Mouse (Mus musculus): Measurements from ENCODE around the gene Syn2.
A peak's percentile ranks its signal among the peaks of the same experiment; 100 is the strongest.

The Syn2 gene

DNA sequence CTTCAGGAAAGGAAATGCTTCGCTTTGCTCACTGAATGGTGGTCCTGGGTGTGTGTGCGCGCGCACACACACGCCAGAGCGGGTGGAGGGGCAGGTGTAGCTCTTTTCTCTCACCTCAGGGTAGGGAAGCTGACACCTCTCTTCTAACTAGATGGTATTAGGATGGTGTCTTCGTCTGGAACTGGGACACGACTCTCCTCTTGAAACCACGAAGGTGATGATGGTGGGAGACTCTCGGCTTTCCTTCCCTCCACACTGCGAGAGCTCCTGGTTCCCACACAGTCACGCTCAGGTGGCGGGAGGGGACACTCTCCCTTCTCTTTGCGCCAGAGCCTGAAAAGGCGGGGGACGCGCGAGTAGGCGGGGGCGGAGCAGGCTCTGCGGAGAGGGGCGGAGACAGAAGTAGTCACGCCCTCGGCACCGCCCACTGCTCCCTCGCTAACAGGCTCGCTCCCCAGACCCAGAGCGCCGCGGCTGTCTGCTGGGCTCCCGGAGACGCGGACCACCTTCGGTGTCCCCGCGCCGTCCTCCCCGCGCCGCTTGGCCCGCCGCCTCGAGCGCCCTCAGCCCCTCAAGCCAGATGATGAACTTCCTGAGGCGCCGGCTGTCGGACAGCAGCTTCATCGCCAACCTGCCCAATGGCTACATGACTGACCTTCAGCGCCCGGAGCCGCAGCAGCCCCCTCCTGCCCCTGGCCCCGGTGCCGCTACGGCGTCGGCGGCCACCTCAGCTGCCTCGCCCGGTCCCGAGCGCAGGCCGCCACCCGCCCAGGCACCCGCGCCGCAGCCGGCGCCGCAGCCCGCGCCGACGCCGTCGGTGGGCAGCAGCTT lies at the start of gene Syn2:
Gene Syn2, plus strand, starts transcription at position 402 of the 831 bp plus-strand sequence.
- DNase-seq (ENCODE audit: low spot score) = peak; percentile 92

DNA sequence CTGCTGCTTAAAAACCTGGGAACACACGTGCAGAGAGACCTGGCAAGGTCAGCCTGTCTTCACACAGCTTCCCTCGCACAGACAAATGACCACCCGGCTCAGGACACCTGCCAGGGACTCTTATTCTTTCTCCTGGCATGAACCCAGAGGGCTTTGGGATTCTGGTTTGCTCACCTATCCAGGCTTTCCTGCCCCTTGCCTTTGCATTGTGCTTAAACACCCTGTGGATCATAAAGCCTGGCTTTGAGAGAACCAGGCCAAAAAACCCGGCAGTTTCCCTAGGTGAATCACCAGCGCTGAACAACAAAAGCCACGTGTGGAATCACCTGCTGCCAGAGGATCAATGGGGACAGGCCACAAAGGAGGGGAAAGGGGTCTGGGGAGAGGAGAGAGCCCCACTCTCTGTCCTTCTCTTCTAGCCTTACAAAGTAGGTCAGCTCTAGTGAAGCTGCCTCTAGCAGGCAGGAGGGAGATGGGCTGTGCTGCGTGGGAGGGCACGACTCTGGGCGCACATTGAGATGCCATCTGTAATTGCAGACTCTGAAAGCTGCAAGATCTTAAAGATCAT lies 49.3 kb upstream of the Syn2 start:
- peak; percentile 79 for DNase-seq (ENCODE audit: low spot score)

DNA sequence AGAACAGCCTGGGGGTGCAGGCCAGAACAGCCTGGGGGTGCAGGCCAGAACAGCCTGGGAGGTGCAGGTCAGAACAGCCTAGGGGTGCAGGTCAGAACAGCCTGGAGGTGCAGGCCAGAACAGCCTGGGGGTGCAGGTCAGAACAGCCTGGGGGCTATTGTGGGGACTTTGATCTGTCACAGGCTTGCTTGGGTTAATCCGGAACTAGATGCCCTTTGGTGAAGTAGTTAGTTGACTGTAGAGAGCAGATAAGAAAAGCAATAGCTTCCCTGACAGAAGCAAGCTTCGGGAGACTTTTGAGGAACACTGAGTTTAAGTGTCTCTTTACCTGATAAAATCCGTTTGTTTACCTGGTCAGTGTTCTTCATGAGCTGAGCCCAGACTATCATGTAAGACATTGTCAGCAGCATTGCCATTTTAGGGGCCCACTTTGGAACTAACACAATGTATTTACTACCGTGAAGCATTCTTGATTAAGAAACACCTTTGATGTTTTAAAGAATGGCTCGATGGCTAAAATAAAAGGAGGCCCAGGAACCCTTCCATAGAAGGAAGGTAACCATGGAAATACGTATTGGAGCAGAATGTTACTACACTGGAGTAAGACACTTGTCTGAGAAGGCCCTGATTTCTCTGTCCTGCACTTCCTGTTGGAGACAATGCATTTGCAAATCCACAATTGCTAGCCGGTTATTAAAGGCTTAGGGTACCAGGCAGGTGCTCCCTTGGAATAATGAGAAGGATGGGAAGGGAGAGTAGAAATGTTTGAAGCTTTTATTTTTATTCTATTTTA lies 46.2 kb upstream of the Syn2 start:
- no peak for DNase-seq (ENCODE audit: low spot score)

DNA sequence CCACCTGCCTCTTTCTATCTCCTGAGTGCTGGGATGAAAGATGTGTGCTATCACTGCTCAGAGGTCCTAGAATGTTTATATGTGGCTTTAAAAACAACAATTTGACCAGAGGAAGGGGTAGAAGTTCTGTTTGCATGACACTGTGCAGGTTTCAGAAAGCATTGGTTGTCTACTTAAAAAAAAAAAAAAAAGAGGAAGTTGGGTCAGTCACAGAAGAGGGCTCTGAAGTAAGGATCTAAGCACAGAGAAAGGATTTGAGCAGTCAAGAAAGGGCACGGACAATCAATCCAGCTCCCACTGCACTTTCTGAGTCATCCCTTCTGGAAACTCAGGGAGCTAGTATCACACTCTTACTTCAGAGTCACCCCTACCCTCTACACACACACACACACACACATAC lies 43.0 kb upstream of the Syn2 start:
- no peak for DNase-seq (ENCODE audit: low spot score)

DNA sequence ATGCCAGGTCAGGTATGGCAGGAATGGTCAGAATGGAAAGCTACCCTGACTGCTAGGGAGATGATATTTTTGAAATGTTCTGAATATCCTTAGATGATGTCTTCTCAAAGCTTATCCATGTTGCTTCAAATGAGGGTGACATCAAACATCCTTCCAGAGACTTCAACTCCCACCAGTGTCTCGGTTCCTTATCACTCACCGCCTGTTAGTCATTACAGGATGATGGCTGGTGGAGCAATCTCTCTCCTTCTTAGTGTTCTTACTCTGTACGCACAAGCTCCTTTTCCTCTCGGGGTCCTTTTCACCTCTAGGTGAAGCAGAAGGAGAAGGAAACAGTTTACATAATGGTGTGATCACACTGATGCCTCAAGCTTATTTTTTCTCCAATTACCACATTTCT lies 32.2 kb upstream of the Syn2 start:
- no peak for DNase-seq (ENCODE audit: low spot score)

DNA sequence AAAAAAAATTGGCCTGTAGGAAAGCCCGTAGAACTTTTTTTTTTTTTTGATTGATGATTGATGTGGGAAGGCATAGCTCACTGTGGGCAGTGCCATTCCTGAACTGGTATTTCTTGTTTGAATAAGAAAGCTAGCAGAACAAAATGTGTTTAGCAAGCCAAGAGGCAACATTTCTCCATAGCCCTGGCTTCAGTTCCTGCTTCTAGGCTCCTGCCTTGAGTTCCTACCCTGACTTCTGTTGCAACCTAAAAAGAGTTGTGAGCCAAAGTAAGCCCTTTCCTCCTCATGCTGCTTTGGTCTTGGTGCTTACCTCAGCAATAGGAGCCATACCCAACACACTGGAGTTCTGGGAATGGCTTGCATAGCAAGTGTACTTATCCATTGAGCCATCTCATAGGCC lies 23.3 kb upstream of the Syn2 start:
- DNase-seq (ENCODE audit: low spot score) = no peak

DNA sequence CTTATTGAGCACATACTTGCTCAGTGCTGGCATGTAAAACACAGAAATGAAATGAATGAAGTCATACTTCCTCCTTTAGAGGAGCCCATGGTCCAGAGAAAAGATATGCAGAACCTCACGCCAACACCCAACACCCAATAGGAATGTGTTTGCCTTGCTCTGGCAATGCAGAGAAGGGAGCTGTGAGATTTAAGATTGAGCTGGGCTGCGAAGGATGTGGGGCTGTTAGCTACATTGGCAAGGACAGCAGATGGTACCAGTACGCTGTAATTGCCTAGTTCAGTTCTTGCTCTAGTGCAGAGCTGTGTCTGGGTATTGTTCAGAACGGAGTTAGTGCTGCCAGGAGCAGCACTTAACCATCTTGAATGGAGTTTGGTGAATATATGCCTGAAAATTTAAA lies 12.5 kb upstream of the Syn2 start:
- DNase-seq (ENCODE audit: low spot score) = peak; percentile 51

DNA sequence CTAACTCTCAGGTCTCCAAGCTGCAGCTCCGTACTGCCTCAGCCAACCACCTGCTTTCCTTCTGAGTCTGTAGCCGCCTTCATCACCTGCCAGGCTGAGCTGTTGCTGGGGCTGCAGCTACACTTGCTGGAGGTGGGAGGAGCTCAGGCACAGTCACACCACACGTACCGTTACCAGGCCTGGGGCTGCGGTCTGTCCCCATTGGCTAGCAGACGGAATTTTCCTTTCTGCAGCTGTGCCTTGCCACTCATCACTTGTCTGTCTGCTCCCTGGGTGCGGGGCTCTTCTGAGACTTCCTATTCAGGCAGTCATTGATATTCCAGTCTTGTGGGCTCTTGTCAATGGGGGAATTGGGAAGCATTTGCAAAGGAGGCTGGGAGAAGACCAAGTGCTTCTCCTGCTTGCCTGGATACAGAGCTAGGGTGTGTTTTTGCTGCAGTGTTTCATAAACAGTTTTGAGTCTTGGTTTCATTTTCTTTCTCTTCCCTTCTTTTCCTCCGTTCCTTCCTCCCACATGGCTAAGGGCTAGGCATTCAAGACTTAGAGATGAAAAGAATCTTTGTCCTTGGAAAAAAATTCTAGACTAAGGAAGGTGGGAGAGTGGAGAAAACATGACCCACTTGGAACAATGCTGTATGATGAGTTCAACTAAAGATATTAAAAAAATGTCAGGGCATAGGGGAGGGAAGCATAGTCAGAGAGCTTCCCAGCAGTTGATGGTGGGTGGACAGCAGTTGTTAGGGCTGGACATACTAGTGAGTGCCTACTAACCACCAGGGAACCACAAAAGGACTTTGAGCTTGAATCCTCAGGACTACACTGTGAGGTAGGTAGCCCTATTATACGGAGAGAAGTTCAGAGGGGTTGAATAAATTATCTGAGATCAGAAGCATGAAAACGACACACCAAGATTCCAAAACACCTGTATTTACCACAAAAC lies 11.2 kb upstream of the Syn2 start:
- DNase-seq (ENCODE audit: low spot score) = peak; percentile 67

DNA sequence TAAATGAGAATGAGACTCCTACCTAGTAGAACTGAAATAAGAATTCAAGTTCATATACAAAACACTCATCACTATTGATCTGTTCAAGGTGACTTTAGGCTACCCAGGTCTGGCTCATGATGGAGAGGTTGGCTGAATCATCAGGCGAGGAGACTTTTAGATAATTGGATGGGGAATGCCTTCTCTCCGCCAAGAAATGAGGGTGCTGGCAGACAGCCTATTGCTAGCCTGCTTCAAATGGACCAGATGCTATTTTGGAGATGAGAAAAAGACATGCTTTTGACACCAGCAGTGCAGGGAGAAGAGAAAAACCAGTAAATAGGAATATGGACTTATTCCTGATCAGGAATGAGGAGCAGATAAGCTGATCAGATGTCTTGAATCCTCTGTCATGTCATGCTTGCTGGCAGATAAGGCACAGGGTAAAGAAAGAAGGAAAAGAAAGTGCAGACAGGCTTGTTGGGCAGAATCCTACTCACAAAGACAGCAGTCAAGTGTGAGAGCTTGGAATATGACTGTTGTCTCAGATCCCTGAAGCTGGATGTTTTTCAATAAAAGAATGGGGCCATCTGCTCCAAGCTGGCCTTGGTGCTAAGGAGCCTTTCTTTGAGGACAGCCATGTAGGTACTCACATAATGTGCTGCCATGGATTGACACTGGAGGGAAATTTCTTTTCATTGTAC lies 9.9 kb upstream of the Syn2 start:
- DNase-seq (ENCODE audit: low spot score) = peak; percentile 72

DNA sequence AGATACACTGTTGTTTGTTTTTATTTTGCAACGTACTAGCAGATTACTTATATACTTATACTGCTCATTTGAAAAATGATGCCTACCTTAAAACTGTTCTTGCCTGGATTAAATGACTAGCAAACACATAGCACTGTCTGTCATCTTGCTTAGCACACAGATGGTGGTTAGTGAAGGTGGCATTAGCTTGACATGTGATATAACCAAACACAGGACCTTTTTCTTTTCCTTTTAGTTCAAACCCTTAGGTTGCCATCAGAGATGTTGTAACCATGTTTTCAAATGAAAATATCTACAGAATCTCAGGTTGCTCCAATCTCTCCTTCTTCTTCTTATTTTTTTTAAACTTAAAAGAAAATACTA lies 9.4 kb upstream of the Syn2 start:
- DNase-seq (ENCODE audit: low spot score) = no peak

DNA sequence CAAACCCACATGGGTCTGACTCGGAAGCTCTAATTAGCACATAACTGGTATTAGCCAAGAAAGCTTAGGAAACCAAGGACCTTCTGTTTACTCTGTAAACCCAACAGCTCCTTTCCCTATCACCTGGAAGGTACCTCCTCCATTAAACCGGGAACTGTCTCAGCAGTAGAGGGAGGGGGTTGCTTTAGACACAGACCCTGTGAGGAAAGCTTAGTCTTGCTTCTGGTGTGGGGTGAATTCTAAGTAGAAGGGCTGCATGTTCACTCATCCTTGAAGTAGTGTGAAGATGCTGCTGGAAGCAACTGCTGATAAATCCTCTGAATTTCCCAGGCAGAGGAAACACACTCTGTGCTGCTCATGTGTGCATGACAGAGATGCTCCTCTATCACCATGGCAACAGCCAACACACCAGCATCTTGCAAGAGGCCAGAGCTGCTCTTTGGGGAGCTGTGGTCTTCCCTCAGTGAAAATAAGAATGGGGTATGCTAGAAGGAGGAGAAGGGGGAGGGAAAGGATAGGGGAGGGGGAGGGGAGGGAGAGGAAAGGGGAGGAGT lies 8.4 kb upstream of the Syn2 start:
- peak; percentile 59 for DNase-seq (ENCODE audit: low spot score)

DNA sequence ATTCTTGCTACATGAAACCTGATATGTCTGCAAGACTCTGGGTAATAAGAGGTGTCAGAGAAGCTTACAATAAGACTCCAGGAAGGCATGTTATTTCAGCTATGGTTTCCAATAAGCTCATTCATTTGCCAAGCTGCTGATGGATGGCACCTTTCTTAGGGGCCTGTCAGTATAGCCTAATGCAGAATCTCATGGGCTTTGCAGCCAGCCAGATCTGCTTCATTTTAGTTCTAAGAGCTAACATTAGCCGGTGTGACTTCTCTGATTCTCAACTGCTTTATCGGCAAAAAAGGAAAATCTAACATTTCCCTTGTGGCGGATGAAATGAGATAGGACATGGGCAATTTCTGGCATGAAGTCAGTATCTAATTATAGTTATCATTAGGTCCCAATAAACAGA lies 7.9 kb upstream of the Syn2 start:
- no peak for DNase-seq (ENCODE audit: low spot score)

DNA sequence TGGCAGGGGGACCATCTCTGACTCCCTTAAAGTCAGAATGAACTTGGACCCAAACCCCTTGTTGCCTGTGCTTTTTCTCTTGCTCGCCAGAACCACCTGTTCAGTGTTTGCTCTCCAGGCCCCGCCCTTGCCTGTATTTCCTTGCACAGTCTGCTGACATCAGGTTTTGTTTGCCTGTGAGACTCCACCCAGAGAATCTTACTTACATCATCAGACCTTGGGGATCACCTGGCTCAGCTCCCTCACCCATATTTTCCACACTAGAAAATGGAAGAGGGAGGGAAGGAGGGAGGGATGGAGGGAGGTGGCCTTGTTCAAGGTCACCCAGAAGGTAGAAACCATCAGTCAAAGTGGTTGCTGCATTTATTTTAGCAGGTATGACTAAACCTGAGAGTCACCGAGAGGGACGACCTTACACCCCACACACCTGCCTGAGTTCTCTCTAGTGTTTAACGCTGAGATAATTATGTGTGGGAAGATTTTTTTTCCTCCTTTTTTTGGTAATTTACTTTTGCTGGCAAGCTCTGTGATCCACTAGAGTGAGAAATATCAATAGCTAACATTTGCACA lies 7.4 kb upstream of the Syn2 start:
- no peak for DNase-seq (ENCODE audit: low spot score)

DNA sequence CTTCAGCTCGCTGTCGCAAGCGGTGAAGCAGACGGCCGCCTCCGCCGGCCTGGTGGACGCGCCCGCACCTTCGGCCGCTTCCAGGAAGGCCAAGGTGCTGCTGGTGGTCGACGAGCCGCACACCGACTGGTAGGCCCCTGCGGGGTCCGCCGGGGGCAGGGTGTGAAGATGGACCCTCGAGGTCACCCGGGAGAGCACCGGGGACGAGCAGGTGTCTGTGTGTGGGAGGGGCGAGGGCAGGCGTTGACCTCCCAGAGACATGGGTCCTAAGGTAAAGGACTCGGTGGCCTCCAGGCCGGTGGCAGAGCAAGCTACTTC lies 589 bp downstream of the Syn2 start:
- no peak for DNase-seq (ENCODE audit: low spot score)

DNA sequence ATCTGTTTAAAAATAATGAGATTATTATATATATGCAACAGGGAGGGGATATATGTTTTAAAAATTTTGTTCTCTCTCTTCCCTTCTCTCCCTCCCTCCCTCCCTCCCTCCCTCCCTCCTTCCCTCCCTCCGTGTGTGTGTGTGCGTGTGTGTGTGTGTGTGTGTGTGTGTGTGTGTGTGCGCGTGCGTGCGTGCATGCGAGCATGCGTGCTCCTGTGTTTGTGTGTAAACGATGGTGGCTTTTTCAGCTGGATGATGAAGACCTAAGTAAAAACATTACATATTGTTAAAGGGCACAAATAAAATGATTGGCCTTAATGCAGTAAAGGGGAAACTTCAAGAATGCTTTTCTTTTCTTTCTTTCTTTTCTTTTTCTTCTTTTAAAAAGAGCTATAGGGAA lies 1.5 kb downstream of the Syn2 start:
- DNase-seq (ENCODE audit: low spot score) = no peak

DNA sequence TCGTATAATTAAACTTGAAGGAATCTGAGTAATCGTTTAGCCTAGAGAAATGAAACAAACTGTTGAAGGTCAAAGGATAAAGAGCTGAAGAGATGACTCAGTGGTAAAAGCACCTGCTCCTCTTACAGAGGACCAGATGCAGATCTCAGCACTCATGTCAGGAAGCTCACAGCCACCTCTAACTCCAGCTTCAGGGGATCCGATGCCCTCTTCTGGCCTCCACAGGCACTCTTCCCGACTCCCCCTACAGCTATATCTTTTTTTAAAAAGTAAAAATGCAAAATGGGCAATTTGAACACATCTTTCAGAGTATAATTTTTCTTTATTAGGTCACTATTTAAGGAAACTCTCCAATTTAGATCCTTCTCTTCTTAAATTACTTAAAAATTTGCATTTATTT lies 6.7 kb downstream of the Syn2 start:
- no peak for DNase-seq (ENCODE audit: low spot score)

DNA sequence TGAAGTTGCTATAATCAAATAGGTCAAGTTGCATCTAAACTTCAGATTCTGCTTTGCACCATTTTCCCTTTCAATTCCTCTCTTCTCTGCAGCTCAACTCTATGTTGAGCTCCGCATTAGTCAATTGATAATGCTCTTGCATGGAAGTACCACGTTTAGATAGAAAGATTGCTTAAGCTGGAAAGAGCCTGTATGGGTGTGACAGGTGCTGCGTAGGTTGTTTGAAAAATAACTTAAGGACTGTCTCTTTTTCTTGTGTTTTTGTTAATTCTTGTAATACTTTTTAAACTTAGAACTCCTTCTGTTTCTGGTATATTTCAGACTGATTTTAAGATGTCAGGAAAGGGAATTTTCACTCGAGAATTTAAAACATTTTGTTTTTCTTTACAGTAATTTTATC lies 26.5 kb downstream of the Syn2 start:
- no peak for DNase-seq (ENCODE audit: low spot score)

DNA sequence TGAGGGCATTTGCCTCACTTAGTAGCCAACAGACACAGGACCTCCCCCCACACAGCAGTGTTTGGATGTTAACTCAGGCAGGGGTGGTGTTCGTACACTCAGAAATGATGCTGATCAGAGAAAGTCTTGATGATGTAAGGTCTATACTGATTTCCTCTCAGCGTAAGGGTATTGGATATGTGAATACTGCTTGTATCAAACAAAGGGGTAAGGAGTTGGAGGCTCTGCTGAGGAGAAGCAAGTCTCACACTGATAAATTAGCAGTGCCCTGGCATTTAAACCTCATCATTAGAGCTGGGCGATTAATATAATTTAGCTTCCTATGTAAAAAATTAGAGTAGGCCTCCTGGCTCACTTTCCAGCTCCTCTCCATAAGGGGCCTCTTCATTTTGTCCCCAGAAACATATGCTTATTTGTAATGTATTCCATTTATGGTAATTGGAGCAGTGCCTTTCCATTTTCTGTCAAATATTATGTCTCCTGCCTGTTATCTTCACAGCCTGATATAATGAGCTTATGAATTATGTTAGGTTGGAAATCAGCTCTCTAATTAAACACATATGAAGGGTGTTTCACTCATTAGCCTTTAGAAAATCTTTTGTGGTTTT lies 31.3 kb downstream of the Syn2 start:
- no peak for DNase-seq (ENCODE audit: low spot score)

DNA sequence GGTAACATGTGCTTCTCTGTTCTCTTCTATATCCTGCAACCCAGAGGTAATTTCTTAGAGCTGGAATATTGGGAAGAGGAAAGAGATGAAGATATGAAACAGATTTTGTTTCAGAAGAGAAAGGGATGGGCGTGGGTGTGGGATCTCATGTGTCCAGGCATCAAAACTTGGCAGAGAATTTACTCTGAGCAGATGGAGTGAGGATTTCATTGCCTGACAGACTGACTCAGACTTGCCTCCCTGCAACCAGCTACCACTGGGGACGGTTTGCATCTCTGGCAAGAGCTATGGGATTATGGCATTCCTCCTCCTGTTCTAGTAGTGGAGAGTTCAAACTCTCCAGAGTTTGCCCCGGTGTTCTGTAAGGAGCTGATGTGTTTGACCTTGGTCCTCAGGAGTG lies 34.2 kb downstream of the Syn2 start:
- DNase-seq (ENCODE audit: low spot score) = peak; percentile 81

DNA sequence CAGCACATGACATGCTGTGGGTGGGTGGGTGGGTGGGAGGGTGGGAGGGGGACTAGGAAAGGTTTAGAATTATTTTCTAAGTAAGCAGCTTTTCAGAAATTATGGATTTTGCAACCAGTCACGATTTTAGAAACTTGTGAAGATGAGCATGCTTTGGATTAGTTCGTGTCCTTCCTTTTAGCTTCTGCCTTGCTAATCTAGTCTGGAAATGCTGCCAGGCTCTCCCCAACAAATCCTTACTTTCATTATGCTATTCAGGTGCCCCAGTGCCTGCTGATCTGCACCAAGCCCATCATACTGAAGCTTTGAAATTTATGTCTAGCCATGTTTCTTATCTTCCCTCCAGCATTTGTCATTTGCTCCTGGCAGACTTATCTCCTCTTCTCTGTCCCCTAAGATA lies 34.8 kb downstream of the Syn2 start:
- no peak for DNase-seq (ENCODE audit: low spot score)

DNA sequence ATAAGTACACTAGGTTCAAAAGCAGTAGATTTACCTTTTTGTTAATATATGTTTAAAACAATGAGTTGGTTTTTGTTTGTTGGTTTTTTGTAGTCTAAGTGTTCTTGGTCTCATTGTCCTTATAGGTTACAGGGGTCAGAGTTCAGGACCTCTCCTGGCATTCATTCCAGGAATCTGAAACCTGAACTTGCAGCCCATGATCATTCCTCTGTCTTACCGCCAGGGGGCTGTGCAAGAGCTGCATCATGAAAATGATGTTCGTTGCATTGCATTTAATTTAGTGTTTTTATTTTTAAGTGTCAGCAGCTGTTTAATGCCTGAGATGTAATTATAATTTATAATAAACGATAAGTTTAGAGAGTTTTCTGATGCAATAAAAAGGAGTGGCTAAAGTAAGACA lies 40.1 kb downstream of the Syn2 start:
- DNase-seq (ENCODE audit: low spot score) = no peak

Data from layer of hippocampus, adult 11-12 months (tissue).